Mouse (Mus musculus) cerebellum, adult 8-10 months (tissue): ENCODE measurements around the gene Tiam1.

Experiments
- DNase-seq: peaks from one replicate; pipeline ENCODE4 v3.0.0; 2022

The Tiam1 gene

DNA sequence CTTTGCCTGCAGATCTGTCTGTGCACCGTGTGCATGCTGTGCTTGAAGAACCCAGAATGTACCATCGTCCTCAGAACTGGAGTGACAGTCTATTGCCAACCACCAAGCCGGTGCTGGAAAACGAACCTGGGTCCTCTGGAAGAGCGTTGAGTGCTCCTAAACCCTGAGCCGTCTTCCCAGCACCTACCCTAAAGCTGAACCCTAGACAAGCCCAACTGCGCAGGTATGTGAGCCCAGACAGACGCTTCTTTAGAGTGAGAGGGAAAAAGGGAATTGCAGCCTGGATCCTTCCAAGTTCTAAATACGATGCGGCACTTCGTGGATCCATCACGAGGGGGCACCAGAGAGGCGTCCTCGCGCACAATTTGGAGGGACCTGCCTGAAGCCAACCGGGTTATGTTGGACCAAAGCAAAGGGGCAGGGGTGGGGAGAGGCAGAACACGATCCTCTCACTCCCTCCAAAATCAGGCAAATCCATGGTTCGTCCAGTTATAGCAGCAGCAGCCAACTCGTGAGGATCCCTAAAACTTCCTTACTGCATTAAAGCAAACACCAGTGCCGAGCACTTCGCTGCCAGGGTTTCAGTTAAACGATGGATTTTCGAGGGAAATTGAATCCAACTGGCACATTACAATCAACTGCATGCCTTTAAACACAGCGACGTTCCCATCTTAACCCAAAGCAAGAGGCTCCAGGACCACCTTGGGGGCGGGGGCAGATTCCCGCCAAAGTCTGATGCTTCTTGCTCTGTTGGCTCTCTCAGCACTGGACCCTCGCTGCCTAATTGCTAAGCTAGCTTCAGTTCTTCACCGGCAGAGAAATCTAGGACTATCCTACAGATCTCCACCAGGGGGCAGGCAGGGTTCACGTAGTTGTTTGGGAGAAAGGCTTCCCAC is 369.7 kb downstream of the Tiam1 start:
- DNase-seq = peak; percentile 92

DNA sequence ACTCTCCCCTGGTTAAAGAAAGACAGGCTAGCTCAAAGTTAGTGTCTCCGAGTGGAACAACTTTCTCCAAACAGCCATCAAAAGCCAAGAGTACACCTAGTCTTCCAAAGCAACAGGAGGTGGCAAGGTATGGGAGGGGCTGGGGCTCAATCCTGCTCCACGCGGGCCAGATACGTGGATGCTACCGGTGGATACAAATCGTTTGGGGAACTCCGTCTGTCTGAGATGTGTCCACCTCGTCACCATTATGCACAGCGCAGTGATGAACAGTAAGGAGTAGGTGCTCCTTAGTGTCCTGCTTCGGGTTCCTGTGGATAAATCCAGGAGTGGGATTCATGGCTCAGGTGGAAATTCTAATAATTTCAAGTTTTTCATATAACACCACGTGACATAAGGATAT is 377.6 kb downstream of the Tiam1 start:
- no peak for DNase-seq

- DNase-seq = peak; percentile 22
These were observed 378.1 kb downstream of the Tiam1 start for GRCm38 (mm10) chr16:89765470-89765869.

DNA sequence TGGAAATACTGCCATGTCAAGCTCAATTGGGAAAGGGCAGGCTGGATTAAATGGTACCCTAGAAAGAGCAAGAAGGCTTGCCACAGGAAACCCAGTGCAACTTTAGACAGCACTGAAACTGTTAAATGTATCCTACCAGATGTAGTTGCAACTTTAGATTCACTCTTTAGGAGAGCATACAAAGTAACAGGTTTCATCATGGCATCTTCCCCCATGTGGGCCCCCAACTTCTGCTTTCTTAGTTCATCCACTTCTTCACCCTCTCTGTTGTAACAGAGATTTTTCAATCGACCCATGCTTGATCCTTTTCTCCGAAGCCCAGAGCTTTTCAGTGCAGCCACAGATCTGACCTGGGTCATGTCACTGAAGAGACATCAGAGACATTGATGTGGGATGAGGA is 379.8 kb downstream of the Tiam1 start:
- no peak for DNase-seq

DNA sequence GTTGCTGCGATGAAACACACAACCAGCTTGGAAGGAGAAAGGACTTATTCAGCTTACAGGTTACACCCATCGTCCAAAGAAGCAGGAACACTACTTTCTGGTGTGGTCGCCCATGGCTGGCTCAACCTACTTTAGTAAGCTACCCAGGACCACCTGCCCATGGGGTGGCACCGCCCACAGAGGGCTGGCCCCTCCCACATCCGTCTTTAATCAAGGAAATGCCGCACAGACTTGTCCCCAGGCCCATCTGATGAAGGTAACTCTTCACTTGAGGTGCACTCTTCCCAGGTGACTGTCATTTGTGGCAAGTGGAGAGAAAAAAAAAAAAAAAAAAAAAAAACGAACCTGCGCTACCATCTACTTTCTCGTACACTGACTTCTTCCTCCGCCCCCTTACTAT is 381.0 kb downstream of the Tiam1 start:
- DNase-seq = no peak

DNA sequence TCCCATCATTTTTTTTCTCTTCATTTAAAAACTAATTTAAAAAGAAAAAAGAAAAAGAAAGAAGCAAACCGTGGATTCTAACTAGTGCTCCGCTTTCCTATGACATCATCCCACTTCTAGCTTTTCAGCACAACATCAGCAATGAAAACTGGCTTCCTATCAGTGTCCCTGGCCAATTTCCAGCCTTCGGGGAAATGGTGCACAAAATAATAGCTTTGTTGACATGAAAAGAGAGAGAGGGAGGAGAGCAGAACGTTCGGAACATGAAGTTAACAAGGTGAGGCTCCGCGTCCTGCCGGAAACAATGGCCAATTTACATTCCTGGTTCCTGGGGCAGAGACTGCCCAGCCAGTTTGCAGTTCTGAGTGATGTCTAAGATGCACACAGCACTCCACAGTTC is 381.5 kb downstream of the Tiam1 start:
- no peak for DNase-seq

DNA sequence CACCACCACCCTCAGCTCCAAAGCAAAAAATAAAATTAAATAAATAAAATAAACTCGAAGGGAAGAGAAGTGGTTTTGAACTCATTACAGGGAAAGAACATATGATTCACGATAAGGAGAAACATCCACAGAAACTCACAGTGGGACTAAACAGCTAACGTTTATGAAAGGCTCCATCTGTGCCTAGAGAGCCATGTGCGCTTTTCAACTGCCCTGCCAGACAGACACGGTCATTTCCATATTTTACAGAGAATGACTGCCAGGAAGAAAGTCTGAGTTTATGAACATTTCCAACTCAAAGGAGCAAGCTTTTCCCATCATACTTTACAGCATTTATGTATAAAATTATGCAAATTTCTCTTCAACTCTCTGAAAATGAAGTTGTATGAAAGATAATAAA is 386.2 kb downstream of the Tiam1 start:
- no peak for DNase-seq

DNA sequence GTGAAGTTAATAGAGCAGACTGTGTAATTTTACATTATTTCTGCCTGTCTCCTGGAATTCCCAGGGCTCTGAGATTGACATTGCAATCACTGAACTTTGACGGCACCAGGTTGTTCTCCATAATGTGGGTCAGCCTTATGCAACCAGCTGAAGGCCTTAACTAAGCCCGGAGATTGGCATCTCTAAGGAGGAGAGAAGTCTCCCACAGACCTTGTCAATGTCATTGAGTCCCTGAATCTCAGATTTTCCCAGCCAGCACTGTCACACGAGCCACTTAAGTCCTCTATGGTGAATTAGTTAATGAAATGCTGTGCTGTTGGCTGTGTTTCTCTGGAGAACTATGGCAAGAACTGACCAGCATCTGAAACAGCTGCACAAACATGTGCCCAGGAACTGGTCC is 388.9 kb downstream of the Tiam1 start:
- DNase-seq = no peak

- no peak for DNase-seq
These were observed 395.7 kb downstream of the Tiam1 start for GRCm38 (mm10) chr16:89747864-89748263.

GRCm38 (mm10) chr16:89739559-89739958 is 404.0 kb downstream of the Tiam1 start:
- DNase-seq = no peak

- DNase-seq = no peak
These were observed 404.6 kb downstream of the Tiam1 start for GRCm38 (mm10) chr16:89738963-89739362.
